Mouse (Mus musculus): ENCODE data around the gene Ccng2.

Ccng2 gene

DNA sequence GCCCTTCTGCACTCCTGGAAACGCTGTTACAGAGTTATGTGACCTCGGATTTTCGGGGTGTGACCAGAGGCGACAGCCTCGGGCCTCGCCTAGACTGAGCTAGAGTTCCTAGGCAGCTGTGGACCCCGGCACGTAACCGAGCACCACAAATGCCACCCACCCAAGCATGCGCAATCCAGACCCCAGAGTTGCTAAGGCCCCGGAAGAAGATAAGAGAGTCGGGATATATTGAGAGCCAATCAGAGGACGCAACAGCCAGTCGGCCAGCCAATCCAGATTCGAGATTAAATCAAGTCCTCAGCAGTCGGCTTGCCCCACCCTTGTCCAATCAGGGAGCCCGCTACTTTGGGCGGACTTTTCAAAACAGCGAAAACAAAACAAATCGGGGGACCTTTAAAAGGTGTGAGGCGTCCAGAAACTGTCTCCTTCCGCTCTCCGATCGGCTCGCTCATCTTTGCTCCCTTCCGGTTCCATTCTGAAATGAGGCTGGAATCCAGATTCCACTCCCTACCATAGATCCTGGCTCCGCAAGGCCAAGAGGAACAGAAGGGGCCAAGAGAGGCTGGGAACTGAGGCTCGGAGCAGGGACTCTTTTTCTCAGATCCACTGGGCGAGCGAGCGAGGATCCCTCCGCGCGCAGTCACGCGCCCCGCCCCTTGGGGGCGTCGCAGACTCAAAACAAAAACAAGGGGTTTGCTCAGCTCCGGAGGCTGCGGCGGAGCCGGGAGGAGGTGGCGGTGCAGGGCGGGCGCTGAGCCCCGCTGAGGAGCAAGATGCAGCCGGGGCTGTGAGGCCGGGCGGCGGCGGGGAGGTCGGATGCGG is at the start of gene Ccng2:
Gene Ccng2 (plus strand): TSS at position 375 of the 822 bp plus-strand sequence.
- DNase-seq (ENCODE audit: low read depth, low spot score), result peak; percentile 99

DNA sequence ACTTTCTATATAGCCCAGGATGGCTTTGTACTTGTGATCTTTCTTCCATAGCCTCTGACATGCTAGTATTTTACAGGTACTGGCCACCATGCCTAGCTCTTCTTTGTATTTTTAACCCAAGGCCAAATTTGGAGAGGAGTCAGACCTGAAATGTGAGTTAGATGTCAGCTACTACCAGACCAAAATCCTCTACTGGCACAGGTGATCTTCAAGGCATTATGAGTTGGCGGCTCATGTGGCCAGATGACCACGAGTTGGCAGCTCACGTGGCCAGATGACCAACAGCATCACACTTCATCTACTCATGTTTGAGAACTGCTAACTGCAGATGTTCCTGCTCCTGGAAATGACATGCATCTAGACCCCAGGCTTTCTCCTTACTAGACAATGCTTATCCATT is 48.7 kb upstream of the Ccng2 start:
- no peak for DNase-seq (ENCODE audit: low read depth, low spot score)

- DNase-seq (ENCODE audit: low read depth, low spot score), result no peak
Measured at GRCm38 (mm10) chr5:93221661-93222060, 45.4 kb upstream of the Ccng2 start.

GRCm38 (mm10) chr5:93224549-93224948 is 42.5 kb upstream of the Ccng2 start:
- DNase-seq (ENCODE audit: low read depth, low spot score), result no peak

GRCm38 (mm10) chr5:93227157-93227556 is 39.9 kb upstream of the Ccng2 start:
- DNase-seq (ENCODE audit: low read depth, low spot score), result no peak

DNA sequence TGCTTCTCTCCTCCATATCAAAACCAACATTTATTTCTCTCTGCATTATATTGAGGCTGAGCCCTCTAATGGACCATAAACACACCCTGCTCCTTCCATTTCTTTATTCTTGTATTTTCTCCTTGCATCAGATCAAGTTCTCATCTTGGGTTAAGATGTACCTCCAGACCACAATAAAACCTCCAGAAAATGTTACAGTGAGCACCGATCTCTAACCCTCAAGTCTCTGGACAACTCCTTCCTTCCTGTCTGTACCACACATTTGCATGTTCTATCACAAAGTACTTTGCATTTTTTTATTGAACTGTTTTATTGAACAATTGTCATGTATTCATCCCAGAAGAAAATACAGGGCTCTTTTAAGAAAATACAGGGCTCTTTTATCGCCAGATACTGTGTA is 37.5 kb upstream of the Ccng2 start:
- no peak for DNase-seq (ENCODE audit: low read depth, low spot score)

DNA sequence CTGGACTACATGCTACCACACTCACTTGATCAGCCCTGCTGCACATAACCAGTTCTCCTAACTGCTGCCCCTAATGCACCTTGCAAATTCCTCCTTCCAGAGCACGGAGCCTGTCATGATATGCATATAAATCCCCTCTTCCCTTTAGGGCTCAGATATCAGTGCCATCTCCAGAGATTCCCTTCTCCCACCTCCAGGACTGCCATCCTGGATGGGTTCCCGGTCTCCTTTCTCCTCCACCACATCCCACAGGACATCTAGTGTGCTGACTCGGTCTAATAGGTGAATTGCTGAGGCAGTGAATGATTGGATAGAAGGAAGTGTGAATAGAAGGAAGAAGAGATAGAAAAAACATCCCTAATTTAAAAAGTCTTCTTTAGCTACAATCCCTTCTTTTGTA is 35.3 kb upstream of the Ccng2 start:
- DNase-seq (ENCODE audit: low read depth, low spot score), result no peak

DNA sequence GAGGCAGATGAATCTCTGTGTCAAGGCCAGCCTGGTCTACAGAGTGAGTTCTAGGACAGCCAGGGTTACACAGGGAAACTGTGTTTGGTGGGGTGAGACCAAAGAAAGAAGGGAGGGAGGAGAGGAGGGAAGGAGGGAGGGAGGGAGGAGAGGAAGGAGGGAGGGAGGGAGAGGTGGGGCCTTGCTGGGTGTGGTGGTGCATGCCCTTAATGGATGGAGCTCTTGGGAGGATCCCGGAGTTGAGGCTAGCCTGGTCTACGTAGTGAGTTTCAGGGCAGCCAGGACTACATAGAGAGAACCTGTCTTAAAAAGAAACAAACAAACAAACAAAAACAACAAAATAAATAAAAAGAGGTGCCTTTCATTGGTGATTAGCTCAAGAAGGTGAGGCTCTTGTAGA is 34.2 kb upstream of the Ccng2 start:
- DNase-seq (ENCODE audit: low read depth, low spot score), result no peak

GRCm38 (mm10) chr5:93234130-93234529 is 32.9 kb upstream of the Ccng2 start:
- DNase-seq (ENCODE audit: low read depth, low spot score), result no peak

- no peak for DNase-seq (ENCODE audit: low read depth, low spot score)
Measured at GRCm38 (mm10) chr5:93234605-93235004, 32.5 kb upstream of the Ccng2 start.

- no peak for DNase-seq (ENCODE audit: low read depth, low spot score)
Measured at GRCm38 (mm10) chr5:93235888-93236287, 31.2 kb upstream of the Ccng2 start.

DNA sequence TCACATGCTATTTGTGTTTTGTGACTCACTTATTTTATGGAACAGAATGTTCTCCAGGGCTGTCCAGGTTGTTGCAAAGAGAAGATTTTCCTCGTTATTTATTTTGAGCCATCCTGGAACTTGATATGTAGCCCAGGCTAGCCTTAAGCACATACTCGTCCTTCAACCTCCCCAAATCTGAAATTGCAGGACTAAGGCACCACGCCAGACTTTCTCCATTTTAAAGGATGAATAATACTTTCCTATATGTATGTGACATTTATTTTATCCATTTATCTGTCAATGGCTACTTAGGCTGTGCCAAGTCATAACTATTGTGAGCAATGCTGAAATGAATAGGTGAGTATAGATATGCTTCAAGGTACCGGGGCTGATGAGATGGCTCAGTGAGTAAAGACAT is 30.5 kb upstream of the Ccng2 start:
- DNase-seq (ENCODE audit: low read depth, low spot score), result no peak

GRCm38 (mm10) chr5:93239590-93240544 is 27.2 kb upstream of the Ccng2 start:
- no peak for DNase-seq (ENCODE audit: low read depth, low spot score)

- DNase-seq (ENCODE audit: low read depth, low spot score), result no peak
Measured at GRCm38 (mm10) chr5:93245280-93245679, 21.8 kb upstream of the Ccng2 start.

DNA sequence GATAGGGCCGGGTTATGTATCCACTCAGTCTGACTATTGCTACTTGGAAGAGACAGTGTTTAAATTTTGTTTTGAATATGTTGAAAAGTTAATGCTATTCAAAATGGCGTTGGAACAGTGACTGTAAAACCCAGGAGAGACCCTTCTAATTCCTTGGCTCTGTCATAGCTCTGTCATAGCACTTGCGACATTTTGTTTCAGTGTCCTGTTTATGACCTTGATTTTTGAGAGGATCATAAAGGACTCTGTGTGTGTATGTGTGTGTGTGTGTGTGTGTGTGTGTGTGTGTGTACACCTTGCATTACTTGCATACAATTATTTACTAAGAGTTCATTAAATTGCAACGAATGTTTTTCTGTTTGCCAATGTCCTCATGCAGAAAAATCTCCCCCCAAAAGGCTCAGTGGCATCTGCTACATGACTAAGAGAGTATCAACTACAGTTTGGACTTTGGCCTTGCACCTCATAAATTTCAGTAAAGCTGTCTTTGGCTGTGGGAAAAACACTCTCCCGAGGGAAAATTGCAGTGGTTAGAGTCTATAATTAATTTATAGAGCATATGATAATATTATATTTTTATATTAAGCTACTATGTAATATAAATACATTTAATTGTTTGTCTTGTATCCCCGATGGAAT is 17.0 kb upstream of the Ccng2 start:
- no peak for DNase-seq (ENCODE audit: low read depth, low spot score)

- DNase-seq (ENCODE audit: low read depth, low spot score), result no peak
Measured at GRCm38 (mm10) chr5:93251001-93251760, 15.9 kb upstream of the Ccng2 start.

DNA sequence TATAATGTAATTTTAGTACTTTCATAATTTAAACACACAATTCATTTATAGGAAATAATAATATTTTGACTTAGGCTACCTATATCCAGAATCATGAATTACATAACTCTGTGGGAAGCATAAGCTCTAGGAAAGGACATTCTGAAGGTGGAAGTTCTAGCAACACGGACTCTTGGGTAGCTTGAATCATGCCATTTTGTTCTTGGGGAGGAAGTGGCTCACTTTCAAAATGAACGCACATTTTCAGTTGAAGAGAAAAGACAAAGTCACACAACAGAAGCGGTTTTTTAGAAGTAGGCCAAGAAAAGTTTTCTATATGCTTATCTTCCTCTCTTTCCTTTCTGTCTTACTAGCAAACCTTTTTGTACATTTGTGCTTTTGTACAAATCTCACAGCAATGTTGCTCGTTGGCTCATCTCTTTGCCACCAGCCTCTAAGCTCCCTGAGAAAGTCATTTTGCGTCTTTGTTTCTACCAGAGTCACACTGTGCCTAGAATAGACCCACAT is 11.2 kb upstream of the Ccng2 start:
- DNase-seq (ENCODE audit: low read depth, low spot score), result no peak

DNA sequence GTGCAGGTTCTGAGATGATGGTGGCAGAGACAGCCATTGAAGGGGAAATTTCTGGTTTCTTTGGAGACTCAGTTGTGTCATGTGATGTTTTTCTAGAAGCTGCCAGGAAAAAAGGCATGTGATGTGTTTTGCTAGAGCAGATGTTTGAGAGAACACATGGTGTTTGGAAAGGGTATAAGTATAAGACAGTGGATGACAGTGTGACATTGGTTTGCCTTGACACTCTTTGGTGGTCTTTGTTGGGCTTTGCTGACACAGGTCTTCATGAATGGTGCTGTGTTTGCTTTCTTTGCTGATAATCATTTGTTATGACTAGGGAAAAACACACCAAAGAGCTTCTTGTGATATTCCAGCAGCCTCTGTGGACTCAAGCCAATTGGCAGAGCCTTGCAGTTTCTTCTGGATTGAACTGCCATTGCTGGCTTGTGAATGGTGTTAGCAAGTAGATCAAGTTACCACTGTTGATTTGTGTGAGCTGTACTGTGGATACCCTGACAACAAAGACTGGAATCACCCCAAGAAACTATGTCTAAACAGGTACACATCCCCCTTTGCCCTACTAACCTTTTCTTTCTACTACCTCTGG is 10.1 kb upstream of the Ccng2 start:
- no peak for DNase-seq (ENCODE audit: low read depth, low spot score)

DNA sequence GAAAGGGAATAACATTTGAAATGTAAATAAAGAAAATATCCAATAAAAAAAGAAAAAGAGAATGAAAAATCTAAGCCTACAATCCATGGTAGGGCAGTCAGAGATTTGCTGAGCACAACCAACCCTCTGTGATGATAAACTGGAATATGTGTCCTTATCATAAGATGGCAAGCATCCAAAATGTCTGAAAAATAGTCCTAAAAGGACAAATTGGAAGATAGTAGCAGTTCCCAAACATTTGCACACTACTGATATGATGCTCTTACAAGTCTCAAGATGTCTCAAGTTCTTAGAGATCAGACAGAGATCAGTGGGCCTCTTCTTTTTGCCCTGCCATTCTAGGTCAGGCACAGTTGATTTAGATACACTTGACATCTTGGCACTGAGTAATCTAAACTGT is 7.7 kb upstream of the Ccng2 start:
- DNase-seq (ENCODE audit: low read depth, low spot score), result no peak

- no peak for DNase-seq (ENCODE audit: low read depth, low spot score)
Measured at GRCm38 (mm10) chr5:93260983-93261382, 6.1 kb upstream of the Ccng2 start.

- no peak for DNase-seq (ENCODE audit: low read depth, low spot score)
Measured at GRCm38 (mm10) chr5:93262751-93263150, 4.3 kb upstream of the Ccng2 start.
